Mouse (Mus musculus) testis, adult 2 months (tissue): ENCODE measurements around the gene Col4a3bp. TPM values are rescaled to one million over a fixed set of nuclear protein-coding genes. Genes with fewer than 3 reads are reported as not detected.

Experiments
- H3K27ac ChIP-seq: fragments of 200-500 bp; 2 replicates; pipeline ENCODE4 v1.5.1; 2012; ENCODE audit warnings: low read depth, low read length; ENCODE audit not compliant: control insufficient read depth, insufficient read depth
- H3K27me3 ChIP-seq: fragments of 200-500 bp; 2 replicates; pipeline ENCODE4 v1.6.1; 2012; ENCODE audit warnings: mild to moderate bottlenecking, low read length, moderate library complexity; ENCODE audit not compliant: control insufficient read depth, insufficient read depth
- H3K36me3 ChIP-seq: fragments of 200-500 bp; 2 replicates; pipeline ENCODE4 v1.6.1; 2012; ENCODE audit warnings: mild to moderate bottlenecking, low read length; ENCODE audit not compliant: control insufficient read depth, insufficient read depth
- H3K4me1 ChIP-seq: fragments of 200-500 bp; 2 replicates; pipeline ENCODE4 v1.6.1; 2012; ENCODE audit warnings: low read length; ENCODE audit not compliant: control insufficient read depth, insufficient read depth
- H3K4me3 ChIP-seq: fragments of 200-500 bp; 2 replicates; pipeline ENCODE4 v1.5.1; 2012; ENCODE audit warnings: low read depth, mild to moderate bottlenecking, low read length, moderate library complexity, mixed read lengths; ENCODE audit not compliant: control insufficient read depth
- CTCF ChIP-seq: fragments of 200-500 bp; IDR thresholded peaks from 2 replicates; pipeline ENCODE4 v1.5.1; 2012; ENCODE audit warnings: low read depth, mild to moderate bottlenecking, inconsistent platforms, low read length, moderate library complexity; ENCODE audit not compliant: control insufficient read depth, insufficient read depth, insufficient replicate concordance
- POLR2A ChIP-seq: fragments of 200-500 bp; IDR thresholded peaks from 2 replicates; pipeline ENCODE4 v1.6.1; 2012; ENCODE audit warnings: low read depth, mild to moderate bottlenecking, inconsistent platforms, low read length, moderate library complexity; ENCODE audit not compliant: control insufficient read depth
- polyA plus RNA-seq: library from polyadenylated mRNA; depleted of rRNA; stranded (reverse); fragments of >200 nt; gene quantifications from 2 replicates; pipeline ENCODE4 v1.2.3, GENCODE M21; 2012

The Col4a3bp gene
- polyA plus RNA-seq, 1 experiment, result 59.6 TPM

GRCm38 (mm10) chr13:96529542-96529941 is 12.9 kb upstream of the Col4a3bp start:
- TF ChIP-seq POLR2A (no peak), CTCF (no peak)
- H3K4me1 ChIP-seq, result peaks cover 15% of the 10 kb centered on the region
- H3K4me3 ChIP-seq, result no peak overlapping the region
- H3K36me3 ChIP-seq, result no peaks in the 10 kb centered on the region
- no peak overlapping the region for H3K27ac ChIP-seq
- no peaks in the 10 kb centered on the region for H3K27me3 ChIP-seq

DNA sequence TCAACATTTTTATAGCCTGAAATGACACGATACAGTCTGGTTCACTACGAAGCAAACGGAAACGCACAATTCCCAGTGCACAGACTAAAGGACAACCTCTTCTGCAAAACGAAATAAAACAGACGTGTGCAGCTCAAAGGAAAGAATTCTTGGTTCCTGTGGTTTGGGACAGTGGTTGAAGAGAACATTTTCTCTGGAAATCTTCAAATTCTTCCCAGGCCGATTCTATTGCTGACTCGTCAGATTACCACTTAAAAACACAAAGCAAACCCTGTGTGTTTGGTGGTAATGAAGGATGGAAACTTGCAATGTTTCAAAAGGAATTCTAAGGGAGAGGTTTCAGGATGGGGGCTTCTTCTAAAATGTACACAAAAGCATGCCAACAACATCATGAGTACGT is 12.4 kb upstream of the Col4a3bp start:
- no peak overlapping the region for H3K4me3 ChIP-seq
- TF ChIP-seq CTCF, result no peak
- TF ChIP-seq POLR2A, result no peak
- no peaks in the 10 kb centered on the region for H3K36me3 ChIP-seq

DNA sequence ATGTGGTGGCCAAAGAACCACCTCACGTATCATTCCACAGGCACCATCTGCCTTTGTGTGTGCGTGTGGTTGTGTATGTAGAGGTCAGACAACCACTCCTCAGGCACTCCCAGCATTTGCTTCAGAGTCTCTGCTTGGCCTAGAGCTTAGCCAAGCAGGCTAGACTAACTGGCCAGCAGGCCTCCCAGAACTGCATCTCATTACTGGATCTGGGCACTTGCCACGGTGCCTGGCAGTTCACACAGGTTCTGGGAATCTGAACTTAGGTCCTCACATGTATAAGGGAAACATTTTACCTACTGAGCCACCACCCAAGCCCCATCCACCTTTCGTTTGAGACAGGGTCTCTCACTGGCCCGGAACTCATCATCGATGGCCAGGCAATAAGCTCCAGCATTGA is 10.2 kb upstream of the Col4a3bp start:
- TF ChIP-seq POLR2A, result no peak
- no peak for TF ChIP-seq CTCF
- H3K4me1 ChIP-seq, result peaks cover 15% of the 10 kb centered on the region
- H3K27me3 ChIP-seq, result no peaks in the 10 kb centered on the region
- H3K4me3 ChIP-seq, result no peak overlapping the region
- H3K36me3 ChIP-seq, result no peaks in the 10 kb centered on the region
- peak overlapping the region; percentile 78 for H3K27ac ChIP-seq

More for the DNA sequence above, 12.4 kb upstream of the Col4a3bp start:
- peaks cover 15% of the 10 kb centered on the region for H3K4me1 ChIP-seq
- no peak overlapping the region for H3K27ac ChIP-seq
- H3K27me3 ChIP-seq, result no peaks in the 10 kb centered on the region

DNA sequence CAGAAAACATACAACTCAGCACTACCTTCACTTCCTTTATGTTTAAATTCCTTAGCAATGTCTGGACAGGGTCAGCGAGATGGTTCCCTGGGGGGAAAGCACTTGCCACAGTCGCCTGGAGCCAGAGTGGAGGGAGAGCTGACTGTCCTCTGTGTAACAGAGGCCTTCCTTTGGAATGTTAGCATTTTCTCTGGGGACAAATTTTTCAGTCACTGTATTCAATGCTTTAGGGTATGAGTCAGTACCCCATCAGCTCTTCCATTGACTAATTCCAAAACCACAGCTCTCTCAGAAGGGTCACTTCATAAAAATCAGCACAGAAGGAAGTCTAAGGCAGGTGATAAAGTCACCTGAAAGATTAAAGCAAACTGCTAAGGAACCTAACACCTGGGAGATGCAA is 8.7 kb upstream of the Col4a3bp start:
- Histone ChIP-seq H3K27me3 (no peaks in the 10 kb centered on the region), H3K4me3 (no peak overlapping the region), H3K27ac (no peak overlapping the region), H3K36me3 (no peaks in the 10 kb centered on the region), H3K4me1 (peaks cover 6% of the 10 kb centered on the region)
- TF ChIP-seq POLR2A, result no peak
- TF ChIP-seq CTCF, result no peak

DNA sequence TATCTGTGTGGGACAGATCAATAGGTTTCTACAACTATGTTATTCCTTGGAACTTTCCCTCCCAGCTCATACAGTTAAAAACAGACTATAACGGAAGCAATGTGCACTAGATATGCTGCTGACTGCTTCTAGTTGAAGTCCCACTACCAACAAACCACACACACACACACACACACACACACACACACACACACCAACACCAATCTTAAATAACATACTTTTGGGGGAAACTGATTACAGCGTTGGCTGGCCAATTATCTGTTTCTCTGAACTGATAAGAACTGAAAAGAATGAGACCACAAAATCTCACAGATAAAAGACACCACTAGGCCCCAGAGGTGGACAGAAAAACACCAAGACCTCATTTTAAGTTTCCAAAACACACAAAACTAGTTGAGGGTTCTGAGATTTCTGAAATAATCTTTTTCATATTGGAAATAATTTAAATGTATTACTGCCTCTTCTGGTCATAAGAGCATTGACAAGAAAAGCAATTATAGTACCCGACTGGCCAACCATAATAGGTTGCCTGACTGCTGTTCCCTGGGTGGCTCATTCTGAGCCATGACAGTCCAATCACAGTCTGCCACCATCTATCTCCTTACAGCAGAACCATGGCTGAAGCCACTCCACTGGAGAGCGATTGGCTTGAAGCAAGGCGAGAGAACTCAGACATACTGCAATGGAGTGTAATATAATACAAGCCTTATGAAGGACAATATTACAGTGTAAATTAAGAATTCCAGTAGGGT is 5.4 kb upstream of the Col4a3bp start:
- Histone ChIP-seq H3K27me3 (no peaks in the 10 kb centered on the region), H3K4me1 (peaks cover 4% of the 10 kb centered on the region), H3K27ac (no peak overlapping the region), H3K36me3 (no peaks in the 10 kb centered on the region), H3K4me3 (no peak overlapping the region)
- TF ChIP-seq POLR2A (no peak), CTCF (no peak)

GRCm38 (mm10) chr13:96538103-96538502 is 4.3 kb upstream of the Col4a3bp start:
- H3K27me3 ChIP-seq, result no peaks in the 10 kb centered on the region
- TF ChIP-seq CTCF (no peak), POLR2A (no peak)

DNA sequence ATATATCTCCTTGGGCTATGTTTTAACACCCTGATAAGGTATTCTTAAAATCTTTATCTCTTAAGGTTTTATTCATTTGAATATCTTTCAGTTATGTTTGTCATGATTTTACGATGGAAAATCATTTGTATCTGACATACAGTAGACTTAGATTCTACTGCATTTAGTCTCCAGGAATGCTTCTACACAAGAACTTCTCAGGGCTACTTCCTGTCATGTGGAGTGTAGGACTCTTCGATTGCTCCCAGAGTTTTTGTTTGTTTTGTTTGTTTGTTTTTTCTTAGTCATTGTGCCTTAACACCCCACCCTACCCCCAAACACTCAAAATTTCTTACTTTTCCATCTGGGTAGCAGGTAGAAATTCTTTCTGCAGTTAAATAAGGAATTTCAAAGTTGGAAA is 1.0 kb upstream of the Col4a3bp start:
- peaks cover 4% of the 10 kb centered on the region for H3K4me1 ChIP-seq
- H3K27me3 ChIP-seq, result no peaks in the 10 kb centered on the region
- no peaks in the 10 kb centered on the region for H3K36me3 ChIP-seq
- H3K27ac ChIP-seq, result no peak overlapping the region
- H3K4me3 ChIP-seq, result no peak overlapping the region; the same call in 1 of the 2 replicates
- TF ChIP-seq CTCF, result no peak
- no peak for TF ChIP-seq POLR2A

More at GRCm38 (mm10) chr13:96538103-96538502, 4.3 kb upstream of the Col4a3bp start:
- Histone ChIP-seq H3K36me3 (no peaks in the 10 kb centered on the region), H3K4me3 (no peak overlapping the region), H3K4me1 (no peaks in the 10 kb centered on the region), H3K27ac (no peak overlapping the region)
